Mouse (Mus musculus): ENCODE results near the gene Irf2bp2.

The Irf2bp2 gene

DNA sequence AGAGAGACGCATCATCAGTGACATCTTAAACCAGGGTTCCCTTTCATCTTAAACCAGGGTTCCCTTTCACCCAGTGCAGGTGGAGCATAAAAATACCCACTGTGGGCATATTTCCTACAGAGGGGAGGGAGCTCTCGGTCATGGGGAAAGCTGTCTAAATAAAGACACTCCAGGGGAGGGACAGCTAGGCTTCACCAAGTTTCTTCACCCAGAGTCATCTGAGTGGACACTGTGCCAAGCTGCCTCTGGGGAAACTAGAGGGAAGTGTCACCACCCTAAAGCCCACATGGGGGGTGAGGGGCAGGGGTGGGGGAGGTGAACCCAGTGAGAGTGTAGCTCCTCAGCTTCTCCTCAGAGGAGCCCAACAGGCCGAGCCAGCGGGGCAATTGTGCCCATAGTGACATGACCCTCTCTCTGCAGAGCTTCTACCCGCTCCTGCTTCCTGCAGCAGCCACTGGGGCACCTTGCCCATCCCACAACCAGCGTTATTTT lies 27.8 kb downstream of the Irf2bp2 start:
- no peak for DNase-seq (ENCODE audit: low spot score)

GRCm38 (mm10) chr8:126565231-126565781 lies 28.5 kb downstream of the Irf2bp2 start:
- DNase-seq (ENCODE audit: low spot score) = no peak

DNA sequence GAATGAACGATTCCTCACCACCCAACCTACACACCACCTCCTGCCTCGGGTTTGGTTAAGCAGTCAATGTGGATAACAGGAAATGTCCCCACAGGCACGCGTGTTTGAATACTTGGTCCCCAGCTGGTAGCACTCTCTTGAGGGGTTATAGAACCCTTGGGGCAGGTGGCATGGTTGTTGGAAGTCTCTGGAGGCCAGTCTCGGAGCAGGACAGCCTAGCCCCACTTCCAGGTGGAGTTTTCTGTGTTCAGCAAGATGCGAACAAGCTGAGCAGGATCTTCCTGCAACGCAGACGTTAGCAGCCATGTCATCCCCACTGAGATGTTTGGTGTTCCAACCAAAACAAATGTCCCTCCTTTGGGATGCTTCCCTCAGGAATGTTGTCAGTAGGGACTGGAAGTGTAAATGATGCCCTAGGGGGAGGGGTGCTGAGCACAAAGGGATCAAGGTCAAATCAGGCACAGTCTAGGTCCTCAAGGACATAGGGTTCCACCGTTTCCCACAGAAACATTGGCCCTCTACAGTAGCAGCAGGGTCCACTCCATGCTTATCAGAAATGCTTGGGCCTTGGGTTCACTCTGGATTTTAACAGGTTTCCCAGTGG lies 29.1 kb downstream of the Irf2bp2 start:
- DNase-seq (ENCODE audit: low spot score) = no peak

DNA sequence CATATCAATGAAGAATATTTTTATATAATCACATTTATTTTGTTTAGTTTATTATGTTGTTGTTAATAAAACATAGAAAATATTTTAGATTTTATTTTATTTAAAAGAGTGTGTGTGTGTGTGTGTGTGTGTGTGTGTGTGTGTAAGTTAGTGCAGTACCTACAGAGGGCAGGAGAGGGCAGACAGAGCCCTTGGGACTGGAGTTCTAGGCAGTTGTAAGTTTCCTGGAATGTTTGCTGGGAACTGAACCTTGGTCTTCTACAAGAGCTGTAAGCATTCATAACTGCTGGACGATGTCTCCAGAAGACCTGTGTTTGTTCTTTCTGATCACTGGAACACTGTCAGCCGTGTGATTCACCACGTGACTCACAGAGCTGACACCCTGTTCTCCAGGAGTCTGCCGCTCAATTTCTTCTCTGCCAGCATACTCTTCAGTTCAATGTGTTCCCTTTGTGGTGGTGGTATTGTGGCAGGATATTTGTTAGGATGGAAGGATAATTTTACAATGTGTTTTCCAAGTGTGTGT lies 32.4 kb downstream of the Irf2bp2 start:
- no peak for DNase-seq (ENCODE audit: low spot score)

- DNase-seq (ENCODE audit: low spot score) = peak; percentile 42
These were observed 35.3 kb downstream of the Irf2bp2 start for GRCm38 (mm10) chr8:126558400-126558953.

- DNase-seq (ENCODE audit: low spot score) = no peak
These were observed 36.4 kb downstream of the Irf2bp2 start for GRCm38 (mm10) chr8:126557403-126557802.

GRCm38 (mm10) chr8:126556691-126557090 lies 37.1 kb downstream of the Irf2bp2 start:
- no peak for DNase-seq (ENCODE audit: low spot score)

GRCm38 (mm10) chr8:126554741-126555140 lies 39.0 kb downstream of the Irf2bp2 start:
- DNase-seq (ENCODE audit: low spot score) = no peak

- DNase-seq (ENCODE audit: low spot score) = no peak
These were observed 41.9 kb downstream of the Irf2bp2 start for GRCm38 (mm10) chr8:126551871-126552270.

DNA sequence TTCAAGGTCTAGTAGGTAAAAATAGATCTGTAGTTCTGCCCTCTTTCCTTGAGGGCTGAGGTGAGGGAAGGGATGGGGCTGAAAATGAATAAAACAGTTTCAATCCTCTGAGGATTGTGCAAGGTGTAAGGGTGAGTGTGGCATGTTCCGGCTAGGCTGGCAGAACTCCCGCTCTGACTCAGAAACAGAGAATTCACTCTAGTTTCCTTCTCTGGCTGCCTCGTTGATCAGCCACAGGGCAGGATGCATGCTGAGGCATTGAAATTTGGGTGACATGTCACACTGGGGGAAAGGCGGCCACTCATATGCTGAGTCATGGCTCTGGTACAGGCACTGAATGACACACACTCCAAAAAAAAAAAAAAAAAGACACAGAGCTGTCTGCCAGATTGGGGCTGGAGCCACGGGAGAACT lies 42.8 kb downstream of the Irf2bp2 start:
- peak; percentile 28 for DNase-seq (ENCODE audit: low spot score)

DNA sequence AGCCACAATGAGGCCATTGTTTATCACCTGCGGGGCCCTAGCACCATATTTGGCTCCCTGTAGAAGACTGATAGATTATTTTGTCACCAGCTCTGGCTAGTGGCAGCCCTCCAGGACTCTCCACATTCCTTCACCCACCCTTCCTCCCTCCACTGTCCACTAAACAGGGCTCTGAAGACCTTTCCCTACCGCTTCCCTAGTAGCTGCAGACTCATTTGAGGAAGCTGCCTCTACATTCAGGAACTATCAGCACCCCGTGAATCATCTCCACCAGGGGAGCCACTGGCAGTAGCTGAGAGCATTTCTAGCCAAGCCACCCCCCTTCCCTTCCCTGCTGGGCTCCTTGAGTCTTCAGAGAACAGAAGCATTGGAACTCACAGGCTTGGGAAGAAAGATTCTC lies 45.9 kb downstream of the Irf2bp2 start:
- DNase-seq (ENCODE audit: low spot score) = no peak

- DNase-seq (ENCODE audit: low spot score) = no peak
These were observed 46.4 kb downstream of the Irf2bp2 start for GRCm38 (mm10) chr8:126547361-126547760.

- DNase-seq (ENCODE audit: low spot score) = no peak
These were observed 47.3 kb downstream of the Irf2bp2 start for GRCm38 (mm10) chr8:126546480-126546879.

DNA sequence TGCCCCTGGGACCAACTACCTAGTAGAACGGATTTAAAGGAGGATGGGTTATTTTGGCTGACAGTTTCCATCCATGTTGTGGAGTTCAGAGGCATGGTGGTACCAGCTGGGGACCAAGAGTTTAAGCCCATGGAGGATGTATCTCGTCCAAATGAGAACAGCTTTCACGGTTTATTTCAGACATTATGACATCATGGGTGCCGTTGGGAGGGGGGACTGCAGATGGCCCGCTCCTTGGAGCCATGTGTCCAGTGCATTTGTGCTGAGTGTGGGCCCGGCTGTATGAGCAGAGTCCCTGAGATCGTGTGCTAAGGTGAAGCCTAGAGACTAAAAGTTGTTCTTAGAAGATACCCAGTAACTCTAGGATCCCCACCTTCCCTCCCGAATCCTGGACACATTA lies 50.4 kb downstream of the Irf2bp2 start:
- DNase-seq (ENCODE audit: low spot score) = no peak

- no peak for DNase-seq (ENCODE audit: low spot score)
These were observed 51.0 kb downstream of the Irf2bp2 start for GRCm38 (mm10) chr8:126542757-126543156.

DNA sequence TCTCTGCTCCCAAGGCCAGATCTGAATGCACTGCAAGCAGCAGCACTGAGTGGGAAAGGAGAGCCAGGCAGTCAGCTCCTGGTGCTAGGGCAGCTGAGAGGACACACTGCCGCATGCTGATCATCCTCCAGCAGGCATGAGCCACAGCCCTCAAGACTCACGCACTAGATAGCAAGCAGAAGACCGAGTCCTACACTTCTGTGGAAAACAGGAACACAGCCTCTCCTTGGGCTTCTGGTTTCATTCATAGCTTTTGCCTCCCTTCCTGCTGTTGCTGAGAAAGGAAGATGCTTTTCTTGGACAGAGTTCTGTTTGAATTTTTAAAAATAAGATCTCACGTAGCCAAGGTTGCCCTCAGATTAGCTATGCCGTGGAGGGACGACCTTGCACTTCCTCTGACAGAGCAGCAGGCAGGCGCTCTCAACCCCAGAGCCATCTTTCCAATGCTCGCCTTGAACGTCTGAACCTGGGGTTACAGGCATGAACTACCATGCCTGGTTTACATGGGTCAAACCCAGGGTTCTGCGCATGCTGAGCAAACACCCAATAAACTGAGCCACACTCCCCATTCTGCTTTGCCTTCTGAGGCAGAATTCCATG lies 51.6 kb downstream of the Irf2bp2 start:
- DNase-seq (ENCODE audit: low spot score) = no peak

GRCm38 (mm10) chr8:126540298-126540697 lies 53.5 kb downstream of the Irf2bp2 start:
- no peak for DNase-seq (ENCODE audit: low spot score)

GRCm38 (mm10) chr8:126539355-126540093 lies 54.3 kb downstream of the Irf2bp2 start:
- no peak for DNase-seq (ENCODE audit: low spot score)

DNA sequence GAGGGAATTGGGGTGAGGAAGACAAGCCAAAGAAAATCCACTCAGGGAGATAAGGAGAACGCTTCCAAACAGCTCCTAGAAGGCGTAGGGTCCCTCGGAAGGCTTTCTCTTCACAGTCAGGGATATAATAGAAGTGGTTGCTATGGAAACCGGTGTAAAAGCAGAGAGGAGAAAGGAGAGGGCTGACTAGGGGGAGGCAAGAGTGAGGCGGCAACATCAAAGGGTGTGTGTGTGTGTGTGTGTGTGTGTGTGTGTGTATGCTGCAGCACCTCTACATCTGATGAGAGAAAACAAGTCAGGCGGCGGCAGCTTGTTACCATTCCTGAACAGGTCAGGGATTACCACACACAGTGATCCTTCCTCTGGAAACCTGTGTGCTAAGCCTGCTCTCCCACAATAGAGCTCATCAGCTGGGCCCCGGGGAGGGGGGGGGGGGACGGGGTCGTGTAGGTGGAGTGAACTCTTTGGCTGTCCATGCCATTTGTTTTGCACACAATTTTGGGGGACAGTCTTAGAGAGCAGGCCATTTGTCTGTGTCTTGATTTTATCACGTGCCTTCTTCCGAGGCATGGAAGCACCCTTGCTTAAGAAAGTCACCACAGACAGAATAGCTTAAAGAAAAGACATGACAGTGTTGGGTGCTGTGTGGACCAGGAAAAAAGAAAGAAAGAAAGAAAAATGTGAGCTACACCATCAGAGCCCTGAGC lies 55.0 kb downstream of the Irf2bp2 start:
- no peak for DNase-seq (ENCODE audit: low spot score)
